Mouse (Mus musculus) 3134 (cell line): ENCODE results near the gene Adam15.
A peak's percentile ranks its signal among the peaks of the same experiment; 100 is the strongest.

ENCODE experiments used
- DNase-seq: peaks from one replicate; pipeline ENCODE4 v3.0.0-alpha.2; 2011; ENCODE audit warnings: low spot score; ENCODE audit not compliant: insufficient read length; ENCODE audit errors: extremely low read depth

Adam15 gene

GRCm38 (mm10) chr3:89349869-89350501 is at the start of gene Adam15:
Gene Adam15 (minus strand): TSS chr3:89349996.
- DNase-seq: peak; percentile 92

GRCm38 (mm10) chr3:89396654-89397005 is 46.8 kb upstream of the Adam15 start:
- DNase-seq: no peak

GRCm38 (mm10) chr3:89395806-89396653 is 46.2 kb upstream of the Adam15 start:
- DNase-seq: peak; percentile 62

GRCm38 (mm10) chr3:89395419-89395805 is 45.6 kb upstream of the Adam15 start:
- DNase-seq: no peak

- no peak for DNase-seq
Measured at GRCm38 (mm10) chr3:89394894-89395256, 45.1 kb upstream of the Adam15 start.

GRCm38 (mm10) chr3:89394006-89394893 is 44.5 kb upstream of the Adam15 start, which contains the start of gene Zbtb7b:
Gene Zbtb7b (minus strand): TSS chr3:89394776.
- DNase-seq: peak; percentile 87

- DNase-seq: peak; percentile 96
Measured at GRCm38 (mm10) chr3:89393605-89394004, 43.8 kb upstream of the Adam15 start.

- peak; percentile 64 for DNase-seq
Measured at GRCm38 (mm10) chr3:89392871-89393311, 43.1 kb upstream of the Adam15 start.

GRCm38 (mm10) chr3:89391663-89392511 is 42.1 kb upstream of the Adam15 start:
- peak; percentile 86 for DNase-seq

- DNase-seq: peak; percentile 50
Measured at GRCm38 (mm10) chr3:89390699-89391662, 41.2 kb upstream of the Adam15 start.

GRCm38 (mm10) chr3:89390111-89390515 is 40.3 kb upstream of the Adam15 start:
- peak; percentile 77 for DNase-seq

- no peak for DNase-seq
Measured at GRCm38 (mm10) chr3:89388901-89389740, 39.3 kb upstream of the Adam15 start.

- peak; percentile 66 for DNase-seq
Measured at GRCm38 (mm10) chr3:89388134-89388881, 38.5 kb upstream of the Adam15 start.

GRCm38 (mm10) chr3:89387632-89388031 is 37.8 kb upstream of the Adam15 start:
- no peak for DNase-seq

GRCm38 (mm10) chr3:89386438-89387420 is 36.9 kb upstream of the Adam15 start:
- no peak for DNase-seq

- DNase-seq: no peak
Measured at GRCm38 (mm10) chr3:89385451-89385850, 35.7 kb upstream of the Adam15 start.
